Mouse (Mus musculus): ENCODE results near the gene Adam12.

GRCm38 (mm10) chr7:134272956-134273355, 41.0 kb upstream of the Adam12 start:
- TF ChIP-seq CTCF (IDR thresholded peaks at IDR 0.05; ENCODE audit: extremely low read depth, insufficient read depth, insufficient read length, insufficient replicate concordance) (no peak), POLR2A (IDR thresholded peaks at IDR 0.05; ENCODE audit: low read depth, low read length) (no peak)

Measured in spleen, adult 2 months (tissue).